Mouse (Mus musculus) MEL (cell line): Measurements from ENCODE around the gene Wnk4. TPM values are rescaled to one million over a fixed set of nuclear protein-coding genes. Genes with fewer than 3 reads are reported as not detected.

Experiments used
- DNase-seq: peaks from one replicate; pipeline ENCODE4 v3.0.0; 2011; ENCODE audit warnings: low read depth, low spot score
- H3K27ac ChIP-seq: 2 replicates; pipeline ENCODE4 v1.5.1; 2012; ENCODE audit warnings: low read depth, mild to moderate bottlenecking, control low read depth, low read length, moderate library complexity; ENCODE audit not compliant: control insufficient read depth
- H3K27me3 ChIP-seq, 2 experiments: fragments of 150-350 bp in 1 of 2; sonication (generic) in 1 of 2; 2 replicates each; pipeline ENCODE4 v1.6.1; 2012; ENCODE audit warnings: low read length in 2 of 2, mild to moderate bottlenecking in 2 of 2, improper control_type of control experiment in 1 of 2, moderate library complexity in 1 of 2; ENCODE audit not compliant: insufficient read depth in 2 of 2, control insufficient read depth in 1 of 2
- H3K36me3 ChIP-seq, 2 experiments: 2 replicates each; pipeline ENCODE4 v1.6.1; 2012 to 2014; ENCODE audit warnings: low read length in 2 of 2, improper control_type of control experiment in 1 of 2, inconsistent platforms in 1 of 2, mild to moderate bottlenecking in 1 of 2; ENCODE audit not compliant: insufficient read depth in 2 of 2, control insufficient read depth in 1 of 2
- H3K4me1 ChIP-seq, 2 experiments: fragments of 150-350 bp in 1 of 2; sonication (generic) in 1 of 2; 2 replicates each; pipeline ENCODE4 v1.6.1; 2012; ENCODE audit warnings: low read length in 2 of 2, improper control_type of control experiment in 1 of 2, mild to moderate bottlenecking in 1 of 2; ENCODE audit not compliant: insufficient read depth in 2 of 2, control insufficient read depth in 1 of 2
- H3K4me3 ChIP-seq, 2 experiments: fragments of 150-350 bp in 1 of 2; sonication (generic) in 1 of 2; 2 replicates each; pipeline ENCODE4 v1.5.1; 2012; ENCODE audit warnings: low read depth in 2 of 2, low read length in 2 of 2, mild to moderate bottlenecking in 2 of 2, moderate library complexity in 2 of 2, control low read depth in 1 of 2, improper control_type of control experiment in 1 of 2; ENCODE audit not compliant: control insufficient read depth in 1 of 2, insufficient read depth in 1 of 2
- H3K79me2 ChIP-seq: 2 replicates; pipeline ENCODE4 v1.6.1; 2012; ENCODE audit warnings: mild to moderate bottlenecking, low read length, moderate library complexity; ENCODE audit not compliant: control insufficient read depth, poor library complexity, insufficient read depth
- H3K9ac ChIP-seq: 2 replicates; pipeline ENCODE4 v1.6.1; 2012; ENCODE audit warnings: low read depth, mild to moderate bottlenecking, control low read depth, low read length, moderate library complexity; ENCODE audit not compliant: control insufficient read depth, poor library complexity, severe bottlenecking
- H3K9me3 ChIP-seq: fragments of 150-350 bp; sonication (generic); replicated peaks from 2 replicates; pipeline ENCODE4 v1.6.1; 2012; ENCODE audit warnings: mild to moderate bottlenecking, low read length, improper control_type of control experiment, moderate library complexity; ENCODE audit not compliant: insufficient read depth
- CHD1 ChIP-seq: IDR thresholded peaks from 2 replicates; pipeline ENCODE4 v1.6.1; 2012; ENCODE audit warnings: low read depth, mild to moderate bottlenecking, inconsistent platforms, low read length, improper control_type of control experiment
- CHD2 ChIP-seq: IDR thresholded peaks from 2 replicates; pipeline ENCODE4 v1.6.1; 2011; ENCODE audit warnings: low read length, improper control_type of control experiment
- CTCF ChIP-seq, 3 experiments: IDR thresholded peaks in 2 of 3; conservative IDR thresholded peaks in 1 of 3; 2 replicates each; pipeline ENCODE4 v1.5.1; 2011 to 2012; ENCODE audit warnings: low read length in 3 of 3, low read depth in 2 of 3, mild to moderate bottlenecking in 2 of 3, improper control_type of control experiment in 1 of 3, inconsistent platforms in 1 of 3, mixed read lengths in 1 of 3, moderate library complexity in 1 of 3; ENCODE audit not compliant: control insufficient read depth in 1 of 3, insufficient read depth in 1 of 3, poor library complexity in 1 of 3, severe bottlenecking in 1 of 3
- E2F4 ChIP-seq: IDR thresholded peaks from 2 replicates; pipeline ENCODE4 v1.6.1; 2011; ENCODE audit warnings: low read depth, low read length, improper control_type of control experiment, borderline replicate concordance
- ELF1 ChIP-seq: IDR thresholded peaks from 2 replicates; pipeline ENCODE4 v1.6.1; 2014; ENCODE audit warnings: low read depth, mild to moderate bottlenecking, inconsistent platforms, low read length, improper control_type of control experiment, moderate library complexity
- EP300 ChIP-seq, 2 experiments: IDR thresholded peaks; 2 replicates each; pipeline ENCODE4 v1.6.1; 2011; ENCODE audit warnings: improper control_type of control experiment in 2 of 2, low read length in 2 of 2, low read depth in 1 of 2, mild to moderate bottlenecking in 1 of 2
- GABPA ChIP-seq: IDR thresholded peaks from 2 replicates; pipeline ENCODE4 v1.6.1; 2012; ENCODE audit warnings: low read depth, mild to moderate bottlenecking, inconsistent platforms, low read length, improper control_type of control experiment, moderate library complexity
- HCFC1 ChIP-seq: IDR thresholded peaks from 2 replicates; pipeline ENCODE4 v1.6.1; 2012; ENCODE audit warnings: low read depth, mild to moderate bottlenecking, inconsistent platforms, low read length, improper control_type of control experiment, moderate library complexity
- JUND ChIP-seq: IDR thresholded peaks from 2 replicates; pipeline ENCODE4 v1.6.1; 2011; ENCODE audit warnings: low read depth, mild to moderate bottlenecking, improper control_type of control experiment, low read length
- KAT2A ChIP-seq: conservative IDR thresholded peaks from 2 replicates; pipeline ENCODE4 v1.6.1; 2012; ENCODE audit warnings: low read depth, low read length, improper control_type of control experiment, inconsistent platforms
- MAFK ChIP-seq: IDR thresholded peaks from 2 replicates; pipeline ENCODE4 v1.6.1; 2011; ENCODE audit warnings: low read depth, mild to moderate bottlenecking, low read length, improper control_type of control experiment, borderline replicate concordance
- MAX ChIP-seq: IDR thresholded peaks from 2 replicates; pipeline ENCODE4 v1.6.1; 2011; ENCODE audit warnings: low read length, improper control_type of control experiment
- MAZ ChIP-seq: IDR thresholded peaks from 2 replicates; pipeline ENCODE4 v1.6.1; 2012; ENCODE audit warnings: low read depth, mild to moderate bottlenecking, inconsistent platforms, low read length, improper control_type of control experiment
- MEF2A ChIP-seq: IDR thresholded peaks from 2 replicates; pipeline ENCODE4 v1.6.1; 2014; ENCODE audit warnings: low read depth, mild to moderate bottlenecking, inconsistent platforms, low read length, improper control_type of control experiment; ENCODE audit not compliant: poor library complexity, insufficient replicate concordance, severe bottlenecking; ENCODE audit errors: extremely low read depth
- MXI1 ChIP-seq: IDR thresholded peaks from 2 replicates; pipeline ENCODE4 v1.6.1; 2011; ENCODE audit warnings: mild to moderate bottlenecking, low read depth, low read length, improper control_type of control experiment
- MYB ChIP-seq: IDR thresholded peaks from 2 replicates; pipeline ENCODE4 v1.6.1; 2011; ENCODE audit warnings: mild to moderate bottlenecking, low read depth, low read length, improper control_type of control experiment
- MYC ChIP-seq: IDR thresholded peaks from 2 replicates; pipeline ENCODE4 v1.6.1; 2011; ENCODE audit warnings: low read depth, mild to moderate bottlenecking, low read length, improper control_type of control experiment, moderate library complexity
- NELFE ChIP-seq: IDR thresholded peaks from 2 replicates; pipeline ENCODE4 v1.6.1; 2011; ENCODE audit warnings: low read depth, low read length, improper control_type of control experiment
- NRF1 ChIP-seq: IDR thresholded peaks from 2 replicates; pipeline ENCODE4 v1.6.1; 2014; ENCODE audit warnings: low read depth, mild to moderate bottlenecking, inconsistent platforms, low read length, improper control_type of control experiment, moderate library complexity; ENCODE audit not compliant: poor library complexity, insufficient read depth, severe bottlenecking
- POLR2A ChIP-seq, 2 experiments: IDR thresholded peaks; 2 replicates each; pipeline ENCODE4 v1.6.1; 2011 to 2012; ENCODE audit warnings: low read length in 2 of 2, mild to moderate bottlenecking in 2 of 2, control low read depth in 1 of 2, improper control_type of control experiment in 1 of 2, low read depth in 1 of 2, moderate library complexity in 1 of 2; ENCODE audit not compliant: control insufficient read depth in 1 of 2, insufficient read depth in 1 of 2, poor library complexity in 1 of 2
- POLR2AphosphoS5 ChIP-seq: IDR thresholded peaks from 2 replicates; pipeline ENCODE4 v1.6.1; 2012; ENCODE audit warnings: low read depth, borderline replicate concordance, mild to moderate bottlenecking, inconsistent platforms, low read length, moderate library complexity, mixed read lengths
- RCOR1 ChIP-seq: IDR thresholded peaks from 2 replicates; pipeline ENCODE4 v1.6.1; 2012; ENCODE audit warnings: low read depth, mild to moderate bottlenecking, inconsistent platforms, low read length, improper control_type of control experiment
- SIN3A ChIP-seq: IDR thresholded peaks from 2 replicates; pipeline ENCODE4 v1.6.1; 2012; ENCODE audit warnings: low read length, improper control_type of control experiment, inconsistent platforms
- SMC3 ChIP-seq: IDR thresholded peaks from 2 replicates; pipeline ENCODE4 v1.6.1; 2011; ENCODE audit warnings: low read depth, low read length, improper control_type of control experiment
- TBP ChIP-seq: IDR thresholded peaks from 2 replicates; pipeline ENCODE4 v1.8.0; 2011; ENCODE audit warnings: low read depth, low read length, improper control_type of control experiment
- TCF12 ChIP-seq: IDR thresholded peaks from 2 replicates; pipeline ENCODE4 v1.6.1; 2014; ENCODE audit warnings: low read depth, mild to moderate bottlenecking, inconsistent platforms, low read length, improper control_type of control experiment, moderate library complexity
- USF1 ChIP-seq: IDR thresholded peaks from 2 replicates; pipeline ENCODE4 v1.6.1; 2014; ENCODE audit warnings: low read depth, mild to moderate bottlenecking, inconsistent platforms, low read length, improper control_type of control experiment, moderate library complexity
- ZC3H11A ChIP-seq: IDR thresholded peaks from 2 replicates; pipeline ENCODE4 v1.6.1; 2012; ENCODE audit warnings: low read depth, mild to moderate bottlenecking, inconsistent platforms, low read length, improper control_type of control experiment
- ZKSCAN1 ChIP-seq: IDR thresholded peaks from 2 replicates; pipeline ENCODE4 v1.6.1; 2012; ENCODE audit warnings: low read depth, mild to moderate bottlenecking, inconsistent platforms, low read length, improper control_type of control experiment, moderate library complexity
- ZNF384 ChIP-seq: IDR thresholded peaks from 2 replicates; pipeline ENCODE4 v1.6.1; 2012; ENCODE audit warnings: low read depth, mild to moderate bottlenecking, inconsistent platforms, low read length, improper control_type of control experiment
- polyA plus RNA-seq, 2 experiments: library from polyadenylated mRNA; stranded (reverse) in 1 of 2; unstranded in 1 of 2; fragments of >175 nt in 1 of 2; fragments of >200 nt in 1 of 2; gene quantifications; 2 replicates each; pipeline versions ENCODE4 v1.2.1 to v1.2.4; 2012; ENCODE audit warnings: low replicate concordance in 2 of 2, low read depth in 1 of 2; ENCODE audit not compliant: insufficient read length in 2 of 2, insufficient read depth in 1 of 2, missing spikeins in 1 of 2
- total RNA-seq: library from RNA; depleted of rRNA; stranded (reverse); fragments of 300-350 nt; gene quantifications from 2 replicates; pipeline ENCODE4 v1.2.3, GENCODE M21; 2012

Gene Wnk4
- total and polyA plus RNA-seq, 3 experiments = 0.92 to 3.4 TPM; not detected in 1

GRCm38 (mm10) chr11:101277381-101278222 lies 17.2 kb downstream of the Wnk4 start (continued):
- TF ChIP-seq MYC (no peak), TBP (peak; percentile 76), NRF1 (no peak), SIN3A (no peak; the same call in 1 of the 2 replicates)
- TF ChIP-seq, all 39 proteins: peak for 8

GRCm38 (mm10) chr11:101278223-101279192 lies 18.1 kb downstream of the Wnk4 start, which contains the start of the genes Cntd1 and Coa3:
Gene Cntd1, plus strand, starts transcription at chr11:101279012.
Gene Coa3, minus strand, starts transcription at chr11:101279114.
- peak within 1 kb of the TSS; percentile 79 for H3K9ac ChIP-seq
- no peaks in the 10 kb centered on the region for H3K27me3 ChIP-seq
- H3K4me3 ChIP-seq = peak within 1 kb of the TSS; percentile 76 to 80
- DNase-seq = peak; percentile 98
- H3K4me1 ChIP-seq = peaks cover 0 to 18% of the 10 kb centered on the region in 2 experiments; a peak in 3 of 4 replicates
- no peaks in the 10 kb centered on the region for H3K9me3 ChIP-seq
- peaks cover 0 to 13% of the 10 kb centered on the region in 2 experiments; a peak in 2 of 4 replicates for H3K36me3 ChIP-seq
- H3K79me2 ChIP-seq = peaks cover 15% of the 10 kb centered on the region
- peak within 1 kb of the TSS; percentile 69 for H3K27ac ChIP-seq
- TF ChIP-seq POLR2A (IDR thresholded peaks at IDR 0.05; ENCODE audit: control insufficient read depth in 1 of 2, insufficient read depth in 1 of 2, low read depth in 1 of 2, low read length in 2 of 2, poor library complexity in 1 of 2) = peak; percentile 88 to 96
- peak; percentile 72 for TF ChIP-seq USF1
- peak; percentile 67 for TF ChIP-seq TCF12
- TF ChIP-seq MEF2A = no peak
- peak; percentile 99 for TF ChIP-seq HCFC1
- TF ChIP-seq CHD1 = peak; percentile 87; the same call in 1 of the 2 replicates
- no peak for TF ChIP-seq EP300 (IDR thresholded peaks at IDR 0.05; ENCODE audit: low read depth in 1 of 2, low read length in 2 of 2)
- peak; percentile 96 for TF ChIP-seq ELF1
- TF ChIP-seq TBP = peak; percentile 88
- TF ChIP-seq MAZ = 0 out of 2 replicates have a peak, but pooled peaks have one; percentile 19
- no peak for TF ChIP-seq ZNF384
- TF ChIP-seq MXI1 = peak; percentile 68; the same call in 1 of the 2 replicates
- no peak for TF ChIP-seq RCOR1
- peak; percentile 74; the same call in 1 of the 2 replicates for TF ChIP-seq E2F4
- peak; percentile 20; the same call in 1 of the 2 replicates for TF ChIP-seq NRF1
- TF ChIP-seq SMC3 = no peak
- TF ChIP-seq KAT2A = peak; percentile 87
- no peak for TF ChIP-seq GABPA
- TF ChIP-seq NELFE = peak; percentile 74
- TF ChIP-seq MYB = peak; percentile 81
- TF ChIP-seq SIN3A = peak; percentile 88; the same call in 1 of the 2 replicates
- no peak for TF ChIP-seq POLR2AphosphoS5
- no peak for TF ChIP-seq CTCF (IDR thresholded peaks at IDR 0.05 in 2 of 3, conservative IDR thresholded peaks at IDR 0.05 in 1 of 3; ENCODE audit: control insufficient read depth in 1 of 3, insufficient read depth in 1 of 3, low read depth in 2 of 3, low read length in 3 of 3, poor library complexity in 1 of 3, severe bottlenecking in 1 of 3)
- TF ChIP-seq ZKSCAN1 = no peak
- peak; percentile 75 for TF ChIP-seq MYC
- no peak for TF ChIP-seq CHD2
- peak; percentile 98 for TF ChIP-seq MAX
- TF ChIP-seq MAFK = no peak
- TF ChIP-seq ZC3H11A = no peak
- TF ChIP-seq JUND = no peak
